Mouse (Mus musculus) thymus, postnatal 4 days (tissue): ENCODE measurements around the gene Slc41a2.
"Not testable (repeated sequence)": the region's sequence is repeated elsewhere in the genome, so short reads cannot be mapped to it uniquely, and the experiment has no call there.

ENCODE experiments used
- DNase-seq: peaks from one replicate; pipeline ENCODE4 v3.0.0; 2021

Gene Slc41a2

GRCm38 (mm10) chr10:83351779-83352178, 14.1 kb upstream of the Slc41a2 start:
- not testable (repeated sequence) for DNase-seq

GRCm38 (mm10) chr10:83350689-83351088, 13.0 kb upstream of the Slc41a2 start:
- no peak for DNase-seq

GRCm38 (mm10) chr10:83347494-83347893, 9.8 kb upstream of the Slc41a2 start:
- DNase-seq: no peak

- no peak for DNase-seq
Measured at GRCm38 (mm10) chr10:83346359-83346736, 8.7 kb upstream of the Slc41a2 start.

- no peak for DNase-seq
Measured at GRCm38 (mm10) chr10:83345693-83346358, 8.1 kb upstream of the Slc41a2 start.

- no peak for DNase-seq
Measured at GRCm38 (mm10) chr10:83343828-83344685, 6.4 kb upstream of the Slc41a2 start.

GRCm38 (mm10) chr10:83343171-83343570, 5.5 kb upstream of the Slc41a2 start:
- no peak for DNase-seq

- DNase-seq: peak; percentile 47
Measured at GRCm38 (mm10) chr10:83341226-83341625, 3.5 kb upstream of the Slc41a2 start.

- DNase-seq: no peak
Measured at GRCm38 (mm10) chr10:83337971-83338598, 403 bp upstream of the Slc41a2 start.

GRCm38 (mm10) chr10:83336336-83336735, 1.3 kb downstream of the Slc41a2 start:
- no peak for DNase-seq

GRCm38 (mm10) chr10:83332581-83332980, 5.1 kb downstream of the Slc41a2 start:
- DNase-seq: no peak

GRCm38 (mm10) chr10:83331811-83332210, 5.9 kb downstream of the Slc41a2 start:
- DNase-seq: no peak

- peak; percentile 65 for DNase-seq
Measured at GRCm38 (mm10) chr10:83330336-83330735, 7.3 kb downstream of the Slc41a2 start.

GRCm38 (mm10) chr10:83328791-83329190, 8.9 kb downstream of the Slc41a2 start:
- no peak for DNase-seq

GRCm38 (mm10) chr10:83326648-83327285, 10.9 kb downstream of the Slc41a2 start:
- no peak for DNase-seq

- no peak for DNase-seq
Measured at GRCm38 (mm10) chr10:83325903-83326302, 11.8 kb downstream of the Slc41a2 start.

- no peak for DNase-seq
Measured at GRCm38 (mm10) chr10:83324871-83325270, 12.8 kb downstream of the Slc41a2 start.

- no peak for DNase-seq
Measured at GRCm38 (mm10) chr10:83322551-83323100, 15.1 kb downstream of the Slc41a2 start.

- no peak for DNase-seq
Measured at GRCm38 (mm10) chr10:83321528-83321927, 16.2 kb downstream of the Slc41a2 start.

- DNase-seq: no peak
Measured at GRCm38 (mm10) chr10:83320870-83321269, 16.8 kb downstream of the Slc41a2 start.

- no peak for DNase-seq
Measured at GRCm38 (mm10) chr10:83320396-83320795, 17.3 kb downstream of the Slc41a2 start.

- no peak for DNase-seq
Measured at GRCm38 (mm10) chr10:83313033-83313432, 24.6 kb downstream of the Slc41a2 start.

GRCm38 (mm10) chr10:83310356-83310755, 27.3 kb downstream of the Slc41a2 start:
- no peak for DNase-seq
